Mouse (Mus musculus): Measurements from ENCODE around the gene Kirrel2. TPM values are rescaled to one million over a fixed set of nuclear protein-coding genes. Genes with fewer than 3 reads are reported as not detected.

The Kirrel2 gene
- polyA plus RNA-seq, 1 experiment from 2014 or later = 0.61 TPM

DNA sequence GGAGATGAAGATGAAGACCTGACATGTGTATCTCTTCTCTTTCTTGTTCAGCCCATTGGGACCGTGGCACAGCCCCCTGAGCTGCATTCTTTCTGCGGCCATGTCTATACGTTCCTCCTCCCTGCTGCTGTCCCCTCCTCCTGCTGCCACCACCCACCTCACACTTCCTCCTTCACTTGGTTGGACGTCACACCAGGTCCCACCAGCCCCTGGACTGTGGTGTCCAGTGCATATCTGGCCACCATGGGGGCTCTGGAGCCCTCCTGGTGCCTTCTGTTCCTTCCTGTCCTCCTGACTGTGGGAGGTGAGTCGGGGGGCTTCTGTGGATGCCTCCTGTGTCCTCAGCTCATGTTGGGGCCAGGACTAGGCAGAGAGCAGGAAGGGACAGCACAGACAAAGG, 43.9 kb downstream of the Kirrel2 start, which contains the start of gene Tyrobp:
Tyrobp (plus strand) TSS at position 165 of the 400 bp plus-strand sequence.
- no peak for DNase-seq (ENCODE audit: low spot score)
- Histone ChIP-seq H3K9me3 (ENCODE audit: control insufficient read depth, low read length) (no peaks in the 10 kb centered on the region), H3K4me3 (ENCODE audit: low read depth, low read length) (no peak within 1 kb of the TSS), H3K27ac (ENCODE audit: low read depth, low read length) (no peak within 1 kb of the TSS), H3K9ac (ENCODE audit: low read length) (no peak within 1 kb of the TSS), H3K4me2 (ENCODE audit: low read depth, low read length, severe bottlenecking) (no peak within 1 kb of the TSS), H3K4me1 (replicated peaks; ENCODE audit: control insufficient read depth, insufficient read depth, low read length) (no peaks in the 10 kb centered on the region), H3K27me3 (ENCODE audit: control insufficient read depth, insufficient read depth, low read length) (no peaks in the 10 kb centered on the region), H3K36me3 (ENCODE audit: control insufficient read depth, insufficient read depth, low read length) (no peaks in the 10 kb centered on the region)
- ATAC-seq (replicated peaks; ENCODE audit: low FRiP score) = no peak
- WGBS = 79% methylated on average over 5 of the region's 5 CpGs

GRCm38 (mm10) chr7:30412735-30413147, 44.7 kb downstream of the Kirrel2 start:
- H3K36me3 ChIP-seq (ENCODE audit: control insufficient read depth, insufficient read depth, low read length) = no peaks in the 10 kb centered on the region
- H3K9me3 ChIP-seq (ENCODE audit: control insufficient read depth, low read length) = no peaks in the 10 kb centered on the region
- H3K27me3 ChIP-seq (ENCODE audit: control insufficient read depth, insufficient read depth, low read length) = no peaks in the 10 kb centered on the region
- 66% methylated on average over 4 of the region's 4 CpGs for WGBS
- H3K27ac ChIP-seq (ENCODE audit: low read depth, low read length) = no peak overlapping the region
- no peak overlapping the region for H3K4me2 ChIP-seq (ENCODE audit: low read depth, low read length, severe bottlenecking)
- ATAC-seq (replicated peaks; ENCODE audit: low FRiP score) (no peak), DNase-seq (ENCODE audit: low spot score) (no peak)
- no peak overlapping the region for H3K4me3 ChIP-seq (ENCODE audit: low read depth, low read length)
- no peak overlapping the region for H3K9ac ChIP-seq (ENCODE audit: low read length)
- H3K4me1 ChIP-seq (replicated peaks; ENCODE audit: control insufficient read depth, insufficient read depth, low read length) = no peaks in the 10 kb centered on the region

DNA sequence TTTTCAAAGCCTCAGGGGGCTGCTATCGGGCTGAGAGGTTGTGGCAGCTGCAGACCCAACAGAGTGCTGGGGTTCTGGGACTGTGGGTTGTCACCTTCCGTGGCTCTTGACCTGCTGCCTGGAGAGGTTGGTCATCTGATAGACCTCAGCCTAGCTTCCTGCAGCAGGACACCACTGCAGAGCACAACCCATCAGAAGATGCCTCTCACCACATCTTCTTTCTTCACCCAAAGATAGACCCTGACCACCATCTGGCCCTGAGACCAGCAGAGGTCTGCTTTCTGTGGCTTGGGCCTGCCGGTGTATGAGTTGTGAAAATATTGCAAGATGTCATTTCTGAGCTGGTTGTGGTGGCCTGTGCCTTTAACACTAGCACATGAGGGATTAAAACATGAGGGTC, 46.5 kb downstream of the Kirrel2 start:
- Histone ChIP-seq H3K4me3 (ENCODE audit: low read depth, low read length) (no peak overlapping the region), H3K4me2 (ENCODE audit: low read depth, low read length, severe bottlenecking) (no peak overlapping the region), H3K9me3 (ENCODE audit: control insufficient read depth, low read length) (no peaks in the 10 kb centered on the region), H3K36me3 (ENCODE audit: control insufficient read depth, insufficient read depth, low read length) (no peaks in the 10 kb centered on the region), H3K9ac (ENCODE audit: low read length) (no peak overlapping the region), H3K27me3 (ENCODE audit: control insufficient read depth, insufficient read depth, low read length) (no peaks in the 10 kb centered on the region), H3K27ac (ENCODE audit: low read depth, low read length) (no peak overlapping the region), H3K4me1 (replicated peaks; ENCODE audit: control insufficient read depth, insufficient read depth, low read length) (no peaks in the 10 kb centered on the region)
- no peak for DNase-seq (ENCODE audit: low spot score)
- WGBS = 80% methylated on average over 3 of the region's 3 CpGs
- no peak for ATAC-seq (replicated peaks; ENCODE audit: low FRiP score)

- Histone ChIP-seq H3K9ac (ENCODE audit: low read length) (no peak overlapping the region), H3K36me3 (ENCODE audit: control insufficient read depth, insufficient read depth, low read length) (no peaks in the 10 kb centered on the region), H3K27ac (ENCODE audit: low read depth, low read length) (no peak overlapping the region), H3K9me3 (ENCODE audit: control insufficient read depth, low read length) (no peaks in the 10 kb centered on the region), H3K27me3 (ENCODE audit: control insufficient read depth, insufficient read depth, low read length) (no peaks in the 10 kb centered on the region), H3K4me2 (ENCODE audit: low read depth, low read length, severe bottlenecking) (no peak overlapping the region), H3K4me1 (replicated peaks; ENCODE audit: control insufficient read depth, insufficient read depth, low read length) (no peaks in the 10 kb centered on the region), H3K4me3 (ENCODE audit: low read depth, low read length) (no peak overlapping the region)
- DNase-seq (ENCODE audit: low spot score) = no peak
- WGBS = 85% methylated on average over 2 of the region's 2 CpGs
- ATAC-seq (replicated peaks; ENCODE audit: low FRiP score) = no peak
These were observed 47.7 kb downstream of the Kirrel2 start for GRCm38 (mm10) chr7:30409789-30410188.

DNA sequence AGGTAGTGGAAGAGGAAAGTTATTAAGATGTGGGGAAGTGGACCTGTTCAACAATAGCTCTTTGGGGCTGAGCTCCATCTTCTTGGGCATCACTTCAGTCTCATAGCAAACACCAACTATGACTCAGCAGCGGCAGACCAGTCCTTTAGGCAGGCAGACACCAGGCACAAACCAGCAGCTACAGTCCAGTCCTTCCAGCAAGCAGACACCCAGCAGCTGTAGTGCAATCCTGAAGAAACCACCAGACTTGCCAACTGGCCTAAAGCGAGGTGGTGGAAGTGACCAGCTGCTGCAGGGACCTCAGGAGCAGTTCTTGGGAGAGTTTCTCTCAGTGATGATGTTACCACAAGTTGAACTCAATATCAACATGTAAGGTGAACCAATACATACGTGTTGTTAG, 48.9 kb downstream of the Kirrel2 start:
- ATAC-seq (replicated peaks; ENCODE audit: low FRiP score) (no peak), DNase-seq (ENCODE audit: low spot score) (no peak)
- Histone ChIP-seq H3K4me3 (ENCODE audit: low read depth, low read length) (no peak overlapping the region), H3K9me3 (ENCODE audit: control insufficient read depth, low read length) (no peaks in the 10 kb centered on the region), H3K4me1 (replicated peaks; ENCODE audit: control insufficient read depth, insufficient read depth, low read length) (no peaks in the 10 kb centered on the region), H3K27ac (ENCODE audit: low read depth, low read length) (no peak overlapping the region), H3K9ac (ENCODE audit: low read length) (no peak overlapping the region), H3K4me2 (ENCODE audit: low read depth, low read length, severe bottlenecking) (no peak overlapping the region), H3K27me3 (ENCODE audit: control insufficient read depth, insufficient read depth, low read length) (no peaks in the 10 kb centered on the region), H3K36me3 (ENCODE audit: control insufficient read depth, insufficient read depth, low read length) (no peaks in the 10 kb centered on the region)
- WGBS = 88% methylated on average over 3 of the region's 3 CpGs

DNA sequence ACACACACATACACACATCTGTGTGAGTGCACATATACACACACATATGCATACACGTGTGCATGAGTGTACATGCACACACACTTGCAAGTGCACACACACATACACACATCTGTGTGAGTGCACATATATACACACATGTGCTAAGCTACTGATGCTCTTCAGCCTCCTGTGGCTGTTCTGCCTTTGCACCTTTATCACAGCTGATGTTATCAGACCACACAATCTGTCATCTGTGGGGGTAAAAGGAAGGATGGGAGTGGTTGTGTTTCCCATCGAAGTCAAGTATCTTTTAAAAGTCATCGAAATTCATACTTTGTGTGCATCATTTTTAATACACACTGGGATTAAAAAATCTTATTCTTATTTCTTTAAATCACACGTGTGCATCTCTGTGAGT, 55.1 kb downstream of the Kirrel2 start:
- WGBS = 73% methylated on average over 4 of the region's 4 CpGs

DNA sequence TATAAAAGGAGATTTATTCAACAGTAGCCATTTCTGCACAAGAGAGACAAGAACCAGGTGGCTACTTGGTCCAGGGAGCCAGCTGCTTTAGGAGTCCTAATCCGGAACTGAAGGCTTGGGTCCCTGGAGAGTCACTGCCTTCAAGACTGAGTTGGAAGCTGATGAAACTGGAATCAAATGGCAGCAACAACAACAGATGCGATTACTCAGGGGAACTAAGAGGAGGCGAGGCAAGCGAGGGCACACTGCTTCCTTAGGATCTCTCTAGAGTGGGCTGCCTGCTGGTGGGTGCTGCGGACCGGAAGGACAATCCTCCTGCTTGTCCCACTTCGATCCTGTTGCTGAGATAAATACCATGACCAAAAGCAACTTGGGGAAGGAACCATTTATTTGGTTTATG, 57.8 kb downstream of the Kirrel2 start:
- H3K27ac ChIP-seq (ENCODE audit: low read depth, low read length) = no peak overlapping the region

More for the DNA sequence above, 55.1 kb downstream of the Kirrel2 start:
- Histone ChIP-seq H3K9ac (ENCODE audit: low read length) (no peak overlapping the region), H3K4me3 (ENCODE audit: low read depth, low read length) (no peak overlapping the region), H3K9me3 (ENCODE audit: control insufficient read depth, low read length) (no peaks in the 10 kb centered on the region), H3K27ac (ENCODE audit: low read depth, low read length) (no peak overlapping the region), H3K36me3 (ENCODE audit: control insufficient read depth, insufficient read depth, low read length) (no peaks in the 10 kb centered on the region), H3K4me1 (replicated peaks; ENCODE audit: control insufficient read depth, insufficient read depth, low read length) (no peaks in the 10 kb centered on the region), H3K4me2 (ENCODE audit: low read depth, low read length, severe bottlenecking) (no peak overlapping the region), H3K27me3 (ENCODE audit: control insufficient read depth, insufficient read depth, low read length) (no peaks in the 10 kb centered on the region)
- ATAC-seq (replicated peaks; ENCODE audit: low FRiP score) (no peak), DNase-seq (ENCODE audit: low spot score) (no peak)

More for the DNA sequence above, 57.8 kb downstream of the Kirrel2 start:
- no peak overlapping the region for H3K4me3 ChIP-seq (ENCODE audit: low read depth, low read length)
- no peaks in the 10 kb centered on the region for H3K9me3 ChIP-seq (ENCODE audit: control insufficient read depth, low read length)
- 65% methylated on average over 7 of the region's 7 CpGs for WGBS
- H3K9ac ChIP-seq (ENCODE audit: low read length) = no peak overlapping the region
- ATAC-seq (replicated peaks; ENCODE audit: low FRiP score) (no peak), DNase-seq (ENCODE audit: low spot score) (no peak)
- H3K27me3 ChIP-seq (ENCODE audit: control insufficient read depth, insufficient read depth, low read length) = no peaks in the 10 kb centered on the region
- no peaks in the 10 kb centered on the region for H3K36me3 ChIP-seq (ENCODE audit: control insufficient read depth, insufficient read depth, low read length)
- no peaks in the 10 kb centered on the region for H3K4me1 ChIP-seq (replicated peaks; ENCODE audit: control insufficient read depth, insufficient read depth, low read length)
- no peak overlapping the region for H3K4me2 ChIP-seq (ENCODE audit: low read depth, low read length, severe bottlenecking)

Other genes with a start within 250 kb of the Kirrel2 start
- gene Polr2i, start 225.7 kb downstream of the Kirrel2 start, polyA plus RNA-seq (2014; fragmentation: Nextera tagmentation; extraction: Ambion mirVana) = 166 and 167 TPM in 2 replicates
- 235 and 270 TPM in 2 replicates for gene Tbcb, start 225.4 kb downstream of the Kirrel2 start, polyA plus RNA-seq (2014; fragmentation: Nextera tagmentation; extraction: Ambion mirVana)
- gene Ovol3, start 222.0 kb downstream of the Kirrel2 start, polyA plus RNA-seq (2014; fragmentation: Nextera tagmentation; extraction: Ambion mirVana) = not detected in 2 replicates
- 0.13 and 0.56 TPM in 2 replicates for gene Thap8, start 177.6 kb downstream of the Kirrel2 start, polyA plus RNA-seq (2014; fragmentation: Nextera tagmentation; extraction: Ambion mirVana)
- 21.7 and 26.4 TPM in 2 replicates for gene Wdr62, start 177.3 kb downstream of the Kirrel2 start, polyA plus RNA-seq (2014; fragmentation: Nextera tagmentation; extraction: Ambion mirVana)
- 98.8 and 110 TPM in 2 replicates for gene Clip3, start 166.0 kb downstream of the Kirrel2 start, polyA plus RNA-seq (2014; fragmentation: Nextera tagmentation; extraction: Ambion mirVana)
- gene Alkbh6, start 149.0 kb downstream of the Kirrel2 start, polyA plus RNA-seq (2014; fragmentation: Nextera tagmentation; extraction: Ambion mirVana) = 71.3 and 83.8 TPM in 2 replicates
- 29.2 and 30.2 TPM in 2 replicates for gene Syne4, start 142.9 kb downstream of the Kirrel2 start, polyA plus RNA-seq (2014; fragmentation: Nextera tagmentation; extraction: Ambion mirVana)
- not detected in 2 replicates for gene E130208F15Rik, start 135.9 kb downstream of the Kirrel2 start, polyA plus RNA-seq (2014; fragmentation: Nextera tagmentation; extraction: Ambion mirVana)
- 21.8 and 23.5 TPM in 2 replicates for gene Sdhaf1, start 133.8 kb downstream of the Kirrel2 start, polyA plus RNA-seq (2014; fragmentation: Nextera tagmentation; extraction: Ambion mirVana)
- gene Lrfn3, start 94.9 kb downstream of the Kirrel2 start, polyA plus RNA-seq (2014; fragmentation: Nextera tagmentation; extraction: Ambion mirVana) = 7.2 TPM in 2 replicates
- gene Tyrobp, start 43.9 kb downstream of the Kirrel2 start, polyA plus RNA-seq (2014; fragmentation: Nextera tagmentation; extraction: Ambion mirVana) = 9.6 and 15.2 TPM in 2 replicates
- gene Hcst, start 37.8 kb downstream of the Kirrel2 start, polyA plus RNA-seq (2014; fragmentation: Nextera tagmentation; extraction: Ambion mirVana) = 1.0 TPM in 1 of 2 replicates, not detected in the other
- 1.3 and 1.6 TPM in 2 replicates for gene Nfkbid, start 36.0 kb downstream of the Kirrel2 start, polyA plus RNA-seq (2014; fragmentation: Nextera tagmentation; extraction: Ambion mirVana)
- 99.2 and 108 TPM in 2 replicates for gene Aplp1, start 12.2 kb downstream of the Kirrel2 start, polyA plus RNA-seq (2014; fragmentation: Nextera tagmentation; extraction: Ambion mirVana)
- gene Nphs1, start 625 bp upstream of the Kirrel2 start, polyA plus RNA-seq (2014; fragmentation: Nextera tagmentation; extraction: Ambion mirVana) = 0.21 and 0.24 TPM in 2 replicates
- gene Prodh2, start 35.9 kb upstream of the Kirrel2 start, polyA plus RNA-seq (2014; fragmentation: Nextera tagmentation; extraction: Ambion mirVana) = not detected in 2 replicates
- 66.0 and 72.7 TPM in 2 replicates for gene Arhgap33, start 77.4 kb upstream of the Kirrel2 start, polyA plus RNA-seq (2014; fragmentation: Nextera tagmentation; extraction: Ambion mirVana)
- gene Hspb6, start 94.5 kb upstream of the Kirrel2 start, polyA plus RNA-seq (2014; fragmentation: Nextera tagmentation; extraction: Ambion mirVana) = 5.5 and 7.4 TPM in 2 replicates
- gene Proser3, start 94.6 kb upstream of the Kirrel2 start, polyA plus RNA-seq (2014; fragmentation: Nextera tagmentation; extraction: Ambion mirVana) = 20.0 and 23.6 TPM in 2 replicates
- 45.7 and 50.2 TPM in 2 replicates for gene Lin37, start 102.1 kb upstream of the Kirrel2 start, polyA plus RNA-seq (2014; fragmentation: Nextera tagmentation; extraction: Ambion mirVana)
- 89.2 and 97.5 TPM in 2 replicates for gene U2af1l4, start 105.6 kb upstream of the Kirrel2 start, polyA plus RNA-seq (2014; fragmentation: Nextera tagmentation; extraction: Ambion mirVana)
- gene Gm49396, start 105.7 kb upstream of the Kirrel2 start, polyA plus RNA-seq (2014; fragmentation: Nextera tagmentation; extraction: Ambion mirVana) = 12.1 and 13.6 TPM in 2 replicates
- 96.1 and 99.3 TPM in 2 replicates for gene Psenen, start 105.9 kb upstream of the Kirrel2 start, polyA plus RNA-seq (2014; fragmentation: Nextera tagmentation; extraction: Ambion mirVana)
- 4.7 and 6.0 TPM in 2 replicates for gene Igflr1, start 107.7 kb upstream of the Kirrel2 start, polyA plus RNA-seq (2014; fragmentation: Nextera tagmentation; extraction: Ambion mirVana)
- gene Kmt2b, start 131.0 kb upstream of the Kirrel2 start, polyA plus RNA-seq (2014; fragmentation: Nextera tagmentation; extraction: Ambion mirVana) = 14.3 TPM in 2 replicates
- gene Zbtb32, start 141.2 kb upstream of the Kirrel2 start, polyA plus RNA-seq (2014; fragmentation: Nextera tagmentation; extraction: Ambion mirVana) = 0.15 and 0.31 TPM in 2 replicates
- 0.31 and 0.73 TPM in 2 replicates for gene Upk1a, start 155.2 kb upstream of the Kirrel2 start, polyA plus RNA-seq (2014; fragmentation: Nextera tagmentation; extraction: Ambion mirVana)
- 700 and 735 TPM in 2 replicates for gene Cox6b1, start 168.5 kb upstream of the Kirrel2 start, polyA plus RNA-seq (2014; fragmentation: Nextera tagmentation; extraction: Ambion mirVana)
- not detected in 2 replicates for gene Etv2, start 178.2 kb upstream of the Kirrel2 start, polyA plus RNA-seq (2014; fragmentation: Nextera tagmentation; extraction: Ambion mirVana)
- 131 and 138 TPM in 2 replicates for gene Rbm42, start 192.6 kb upstream of the Kirrel2 start, polyA plus RNA-seq (2014; fragmentation: Nextera tagmentation; extraction: Ambion mirVana)
- 68.9 and 76.6 TPM in 2 replicates for gene Haus5, start 207.3 kb upstream of the Kirrel2 start, polyA plus RNA-seq (2014; fragmentation: Nextera tagmentation; extraction: Ambion mirVana)
- gene Pmis2, start 213.9 kb upstream of the Kirrel2 start, polyA plus RNA-seq (2014; fragmentation: Nextera tagmentation; extraction: Ambion mirVana) = not detected in 2 replicates
- not detected in 2 replicates for gene 2200002J24Rik, start 241.2 kb upstream of the Kirrel2 start, polyA plus RNA-seq (2014; fragmentation: Nextera tagmentation; extraction: Ambion mirVana)